Mouse (Mus musculus): ENCODE data around the gene Gpr12. TPM values are rescaled to one million over a fixed set of nuclear protein-coding genes. Genes with fewer than 3 reads are reported as not detected.

Gpr12 gene
- total RNA-seq (2023; ENCODE audit: inconsistent age) = not detected in 4 replicates

DNA sequence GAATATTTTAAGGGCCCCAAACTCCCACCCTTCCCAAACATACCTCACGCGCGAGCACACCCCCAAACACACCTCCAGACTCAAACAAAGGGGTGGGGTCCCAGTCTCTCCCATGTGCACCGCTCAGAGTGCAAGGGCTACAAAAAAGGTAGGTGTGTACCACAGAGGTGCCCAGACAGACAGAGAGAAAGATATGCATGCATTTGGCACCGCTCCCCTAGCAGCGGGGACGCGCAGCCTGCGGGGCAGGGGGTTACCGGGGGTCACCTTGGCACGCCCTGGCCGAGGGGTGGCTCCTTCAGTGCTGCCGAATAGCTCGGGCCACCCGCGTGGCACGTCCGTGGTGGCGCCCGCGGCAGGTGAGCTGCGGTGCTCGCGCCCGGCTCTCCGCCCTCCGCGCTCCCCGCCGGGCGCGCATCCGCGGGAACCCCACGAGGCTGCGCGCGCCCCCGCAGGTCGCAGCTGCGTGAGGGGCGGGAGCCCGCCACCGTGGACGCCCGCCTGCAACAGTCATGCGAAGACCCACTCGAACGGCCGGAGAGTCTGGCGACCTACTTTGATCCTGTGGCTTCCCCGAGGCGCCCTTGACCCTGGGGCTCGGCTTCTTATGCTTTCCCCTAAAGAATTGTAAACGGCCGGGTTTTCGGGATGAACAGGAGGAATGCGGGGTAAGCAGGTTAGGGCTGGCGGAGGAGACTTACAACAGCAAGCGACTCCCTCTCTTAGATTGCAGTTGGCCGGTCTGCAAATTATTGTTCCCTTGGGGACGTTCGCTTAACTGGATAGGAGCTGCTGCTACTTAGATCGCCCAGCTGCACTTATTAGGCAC is at the start of gene Gpr12:
Gpr12 (minus strand) TSS at position 762 of the 829 bp plus-strand sequence.

DNA sequence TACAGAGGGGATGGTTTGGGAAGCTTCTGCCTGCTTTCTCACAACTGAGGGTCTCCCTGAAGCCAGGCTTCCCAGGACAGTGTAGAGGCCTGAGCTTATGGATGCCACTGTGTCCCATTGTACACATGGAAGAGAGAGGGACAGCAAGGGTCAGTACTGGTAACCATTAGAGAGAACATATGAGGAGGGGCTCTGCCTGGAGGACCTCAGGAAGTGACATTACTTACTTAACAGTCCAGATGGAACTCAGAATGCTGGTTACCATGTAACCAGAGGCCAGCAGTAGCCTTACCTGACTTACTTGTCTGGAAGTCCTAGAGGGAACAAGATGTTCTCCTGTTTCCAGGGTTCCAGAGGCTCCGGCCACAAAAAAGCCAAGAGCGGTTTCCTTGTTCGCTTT is 29.2 kb downstream of the Gpr12 start, which contains the start of gene Gm3415:
Gm3415 (plus strand) TSS at position 301 of the 400 bp plus-strand sequence.

DNA sequence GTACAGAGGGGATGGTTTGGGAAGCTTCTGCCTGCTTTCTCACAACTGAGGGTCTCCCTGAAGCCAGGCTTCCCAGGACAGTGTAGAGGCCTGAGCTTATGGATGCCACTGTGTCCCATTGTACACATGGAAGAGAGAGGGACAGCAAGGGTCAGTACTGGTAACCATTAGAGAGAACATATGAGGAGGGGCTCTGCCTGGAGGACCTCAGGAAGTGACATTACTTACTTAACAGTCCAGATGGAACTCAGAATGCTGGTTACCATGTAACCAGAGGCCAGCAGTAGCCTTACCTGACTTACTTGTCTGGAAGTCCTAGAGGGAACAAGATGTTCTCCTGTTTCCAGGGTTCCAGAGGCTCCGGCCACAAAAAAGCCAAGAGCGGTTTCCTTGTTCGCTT is 47.7 kb downstream of the Gpr12 start, which contains the start of gene Gm3409:
Gm3409 (plus strand) TSS at position 301 of the 400 bp plus-strand sequence.

Other genes with a start within 250 kb of the Gpr12 start
- gene Wasf3, start 200.3 kb downstream of the Gpr12 start, total RNA-seq (2023; ENCODE audit: inconsistent age) = not detected in 4 replicates
- not detected in 4 replicates for gene Gm6408, start 103.3 kb downstream of the Gpr12 start, total RNA-seq (2023; ENCODE audit: inconsistent age)
- not detected in 4 replicates for gene Gm6370, start 93.9 kb downstream of the Gpr12 start, total RNA-seq (2023; ENCODE audit: inconsistent age)
- gene 4930449I24Rik, start 82.8 kb downstream of the Gpr12 start, total RNA-seq (2023; ENCODE audit: inconsistent age) = not detected in 4 replicates
- not detected in 4 replicates for gene Gm3402, start 71.1 kb downstream of the Gpr12 start, total RNA-seq (2023; ENCODE audit: inconsistent age)
- gene Gm3404, start 59.4 kb downstream of the Gpr12 start, total RNA-seq (2023; ENCODE audit: inconsistent age) = not detected in 4 replicates
- gene Gm3409, start 47.6 kb downstream of the Gpr12 start, total RNA-seq (2023; ENCODE audit: inconsistent age) = not detected in 4 replicates
- gene Gm3415, start 29.1 kb downstream of the Gpr12 start, total RNA-seq (2023; ENCODE audit: inconsistent age) = not detected in 4 replicates
- gene Usp12, start 209.8 kb upstream of the Gpr12 start, total RNA-seq (2023; ENCODE audit: inconsistent age) = 40.9 to 46.4 TPM (median 41.5 TPM) in 4 replicates
- 631 to 695 TPM (median 644 TPM) in 4 replicates for gene Rpl21, start 247.7 kb upstream of the Gpr12 start, total RNA-seq (2023; ENCODE audit: inconsistent age)

All from B cell, adult (primary cell).